Comparison of ENCODE assay signal across 11 mouse cellular contexts in genomic region chr12:53841928-53842671, GRCm38 (mm10).
DNase-seq lines count a peak whose midpoint lies in the region; ATAC-seq lines count a peak whose summit lies in the region.
"Had no signal": no experiment of that assay in that cellular context is flagged by ENCODE, and none has a peak within 500 bp of the region (broad histone marks: within the 10 kb centered on the region; RNA-seq: fewer than 3 reads in every experiment).

No protein-coding gene starts in this region.

- no peak for ATAC-seq in heart, embryonic 11.5 days (replicated peaks; ENCODE audit: insufficient number of reproducible peaks, low FRiP score, low TSS enrichment)

- no peaks in the 10 kb centered on the region for H3K27me3 ChIP-seq in heart, embryonic 11.5 days (ENCODE audit: control insufficient read depth, insufficient read depth, low read length)
- no peaks in the 10 kb centered on the region for H3K27me3 ChIP-seq in midbrain, embryonic 10.5 days (ENCODE audit: low read depth, poor library complexity, severe bottlenecking)
- H3K27me3 ChIP-seq: embryonic facial prominence, embryonic 13.5 days; hindbrain, embryonic 12.5 days; liver, embryonic 15.5 days had no signal

- 38% methylated on average over 16 of the region's 16 CpGs for WGBS in heart, embryonic 11.5 days (ENCODE audit: insufficient replicate concordance)
- 80% methylated on average over 16 of the region's 16 CpGs for WGBS in midbrain, embryonic 10.5 days

- H3K4me3 ChIP-seq in heart, embryonic 11.5 days (ENCODE audit: low read depth, low read length) = no peak overlapping the region
- H3K4me3 ChIP-seq in midbrain, embryonic 10.5 days = no peak overlapping the region
- H3K4me3 ChIP-seq: embryonic facial prominence, embryonic 13.5 days; hindbrain, embryonic 12.5 days; liver, embryonic 15.5 days had no signal

- H3K4me2 ChIP-seq in heart, embryonic 11.5 days = peak overlapping the region; percentile 37
- H3K4me2 ChIP-seq: embryonic facial prominence, embryonic 13.5 days; hindbrain, embryonic 12.5 days; liver, embryonic 15.5 days had no signal

- H3K9ac ChIP-seq in heart, embryonic 11.5 days (ENCODE audit: low read depth, low read length) = no peak overlapping the region
- H3K9ac ChIP-seq: embryonic facial prominence, embryonic 13.5 days; hindbrain, embryonic 12.5 days; liver, embryonic 15.5 days had no signal

- H3K36me3 ChIP-seq in heart, embryonic 11.5 days (ENCODE audit: control insufficient read depth, insufficient read depth, low read length) = no peaks in the 10 kb centered on the region
- no peaks in the 10 kb centered on the region for H3K36me3 ChIP-seq in midbrain, embryonic 10.5 days
- H3K36me3 ChIP-seq: embryonic facial prominence, embryonic 13.5 days; hindbrain, embryonic 12.5 days; liver, embryonic 15.5 days had no signal

- H3K4me1 ChIP-seq in heart, embryonic 11.5 days (ENCODE audit: control insufficient read depth, insufficient read depth, low read length) = peaks cover 5% of the 10 kb centered on the region; the same call in 1 of the 2 replicates
- peaks cover 51% of the 10 kb centered on the region for H3K4me1 ChIP-seq in midbrain, embryonic 10.5 days

- H3K27ac ChIP-seq in heart, embryonic 11.5 days (ENCODE audit: low read depth, low read length) = no peak overlapping the region
- H3K27ac ChIP-seq in midbrain, embryonic 10.5 days (replicated peaks) = no peak overlapping the region
- H3K27ac ChIP-seq: embryonic facial prominence, embryonic 13.5 days; hindbrain, embryonic 12.5 days had no signal

- no peak for DNase-seq in heart, postnatal 4 days
- peak; percentile 72 for DNase-seq in ovary, adult 18-20 months (ENCODE audit: low spot score)
- no peak for DNase-seq in ovary, postnatal 10 days (ENCODE audit: low spot score)
- DNase-seq in left cerebral cortex, adult 18-20 months (ENCODE audit: low spot score in 2 of 2) = peak; percentile 83 to 85
- DNase-seq in MN1 (ENCODE audit: low spot score) = no peak
- DNase-seq in kidney, postnatal 25 days = no peak
- no peak for DNase-seq in midbrain, embryonic 10.5 days (ENCODE audit: low spot score)

- H3K9me3 ChIP-seq in heart, embryonic 11.5 days (replicated peaks; ENCODE audit: control insufficient read depth, low read length) = no peaks in the 10 kb centered on the region
- H3K9me3 ChIP-seq in midbrain, embryonic 10.5 days (replicated peaks) = no peaks in the 10 kb centered on the region
- H3K9me3 ChIP-seq: embryonic facial prominence, embryonic 13.5 days; hindbrain, embryonic 12.5 days; liver, embryonic 15.5 days had no signal

Comparison
In these comparisons a context has a peak if more than half of its experiments do, and no peak if none do; other contexts are left out.
1. DNase-seq: peak in ovary, adult 18-20 months (single experiment) and left cerebral cortex, adult 18-20 months (2 of 2); none in heart, postnatal 4 days (single experiment), ovary, postnatal 10 days (single experiment), MN1 (single experiment), kidney, postnatal 25 days (0 of 2) and midbrain, embryonic 10.5 days (single experiment).